Mouse (Mus musculus) lung, postnatal 14 days (tissue): ENCODE results near the gene Rbfox1.

Source experiments
- DNase-seq: peaks from one replicate; pipeline ENCODE4 v3.0.0; 2021

Rbfox1 gene

GRCm38 (mm10) chr16:6097244-6098040 lies 212.3 kb downstream of the Rbfox1 start:
- DNase-seq: no peak

- no peak for DNase-seq
Observed at GRCm38 (mm10) chr16:6098116-6098515, 213.0 kb downstream of the Rbfox1 start.

- DNase-seq: no peak
Observed at GRCm38 (mm10) chr16:6099598-6099997, 214.4 kb downstream of the Rbfox1 start.

- no peak for DNase-seq
Observed at GRCm38 (mm10) chr16:6100421-6100877, 215.3 kb downstream of the Rbfox1 start.

- DNase-seq: no peak
Observed at GRCm38 (mm10) chr16:6103713-6104112, 218.6 kb downstream of the Rbfox1 start.

GRCm38 (mm10) chr16:6110121-6110520 lies 225.0 kb downstream of the Rbfox1 start:
- no peak for DNase-seq

GRCm38 (mm10) chr16:6113836-6114475 lies 228.8 kb downstream of the Rbfox1 start:
- DNase-seq: no peak

- no peak for DNase-seq
Observed at GRCm38 (mm10) chr16:6119472-6119871, 234.3 kb downstream of the Rbfox1 start.

GRCm38 (mm10) chr16:6121232-6121631 lies 236.1 kb downstream of the Rbfox1 start:
- DNase-seq: no peak

GRCm38 (mm10) chr16:6122859-6123258 lies 237.7 kb downstream of the Rbfox1 start:
- DNase-seq: no peak

- DNase-seq: no peak
Observed at GRCm38 (mm10) chr16:6128314-6128713, 243.2 kb downstream of the Rbfox1 start.

- DNase-seq: no peak
Observed at GRCm38 (mm10) chr16:6135016-6135415, 249.9 kb downstream of the Rbfox1 start.

GRCm38 (mm10) chr16:6139432-6139831 lies 254.3 kb downstream of the Rbfox1 start:
- DNase-seq: no peak

GRCm38 (mm10) chr16:6147957-6148356 lies 262.8 kb downstream of the Rbfox1 start:
- DNase-seq: no peak

GRCm38 (mm10) chr16:6149345-6149744 lies 264.2 kb downstream of the Rbfox1 start:
- no peak for DNase-seq

- no peak for DNase-seq
Observed at GRCm38 (mm10) chr16:6155556-6155955, 270.4 kb downstream of the Rbfox1 start.

GRCm38 (mm10) chr16:6164476-6164875 lies 279.3 kb downstream of the Rbfox1 start:
- DNase-seq: no peak

- DNase-seq: no peak
Observed at GRCm38 (mm10) chr16:6169346-6169745, 284.2 kb downstream of the Rbfox1 start.

- no peak for DNase-seq
Observed at GRCm38 (mm10) chr16:6180819-6181218, 295.7 kb downstream of the Rbfox1 start.

GRCm38 (mm10) chr16:6182329-6182728 lies 297.2 kb downstream of the Rbfox1 start:
- DNase-seq: no peak

GRCm38 (mm10) chr16:6192358-6192757 lies 307.2 kb downstream of the Rbfox1 start:
- DNase-seq: no peak

GRCm38 (mm10) chr16:6206431-6206830 lies 321.3 kb downstream of the Rbfox1 start:
- no peak for DNase-seq

- DNase-seq: no peak
Observed at GRCm38 (mm10) chr16:6212916-6213315, 327.8 kb downstream of the Rbfox1 start.

- DNase-seq: no peak
Observed at GRCm38 (mm10) chr16:6227449-6227848, 342.3 kb downstream of the Rbfox1 start.
